Mouse (Mus musculus) natural killer cell, adult 2 months (primary cell): ENCODE data around the gene Rbbp6.

Experiments
- DNase-seq, 2 experiments: peaks; one replicate each; pipeline ENCODE4 v3.0.0; 2022; ENCODE audit warnings: low spot score in 2 of 2

Gene Rbbp6

DNA sequence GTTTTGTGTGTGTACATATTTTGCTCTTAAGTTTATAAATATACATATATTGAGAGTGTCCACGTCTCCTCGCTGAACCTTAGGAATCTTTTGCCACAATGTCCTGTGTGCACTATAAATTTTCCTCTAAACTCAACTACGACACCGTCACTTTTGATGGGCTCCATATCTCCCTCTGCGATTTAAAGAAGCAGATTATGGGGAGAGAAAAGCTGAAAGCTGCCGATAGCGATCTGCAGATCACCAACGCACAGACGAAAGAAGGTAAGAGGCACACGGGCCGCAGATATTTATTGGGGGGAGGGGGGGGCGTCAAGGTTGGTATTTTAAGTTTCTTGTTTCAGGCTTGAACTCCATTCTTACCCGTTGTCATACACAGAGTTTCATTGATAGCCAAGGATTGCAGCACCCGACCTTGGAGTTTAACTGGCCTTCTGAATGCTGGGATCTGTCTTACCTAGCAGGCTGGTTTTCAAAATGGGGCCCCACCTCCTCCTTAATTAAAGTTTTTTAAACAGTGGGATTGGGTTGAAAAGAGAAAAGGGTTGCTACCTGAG is 5.5 kb downstream of the Rbbp6 start:
- no peak for DNase-seq

- no peak for DNase-seq
Observed at GRCm38 (mm10) chr7:122972006-122972689, 6.7 kb downstream of the Rbbp6 start.

DNA sequence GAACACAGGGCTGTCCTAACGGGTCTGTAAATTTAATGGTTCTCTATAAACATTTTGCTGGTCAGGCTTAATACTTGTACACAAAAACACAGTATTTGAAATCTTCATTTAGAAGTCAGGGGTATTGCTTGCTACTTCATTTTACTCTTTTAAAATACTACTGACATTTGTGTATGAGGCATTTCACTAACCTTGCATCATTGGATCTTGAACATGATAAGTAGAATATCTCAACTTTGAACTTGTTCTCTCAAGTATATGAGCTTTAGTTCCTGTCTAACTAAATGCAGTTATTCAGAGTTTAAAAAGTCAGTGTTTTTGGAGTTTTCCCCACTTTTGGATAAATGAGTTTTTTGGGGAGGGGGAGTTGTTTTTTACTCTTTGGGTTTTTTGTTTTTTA is 14.0 kb downstream of the Rbbp6 start:
- DNase-seq = no peak

GRCm38 (mm10) chr7:122998189-122998588 is 32.7 kb downstream of the Rbbp6 start:
- DNase-seq = no peak

- no peak for DNase-seq
Observed at GRCm38 (mm10) chr7:122999871-123000396, 34.4 kb downstream of the Rbbp6 start.

DNA sequence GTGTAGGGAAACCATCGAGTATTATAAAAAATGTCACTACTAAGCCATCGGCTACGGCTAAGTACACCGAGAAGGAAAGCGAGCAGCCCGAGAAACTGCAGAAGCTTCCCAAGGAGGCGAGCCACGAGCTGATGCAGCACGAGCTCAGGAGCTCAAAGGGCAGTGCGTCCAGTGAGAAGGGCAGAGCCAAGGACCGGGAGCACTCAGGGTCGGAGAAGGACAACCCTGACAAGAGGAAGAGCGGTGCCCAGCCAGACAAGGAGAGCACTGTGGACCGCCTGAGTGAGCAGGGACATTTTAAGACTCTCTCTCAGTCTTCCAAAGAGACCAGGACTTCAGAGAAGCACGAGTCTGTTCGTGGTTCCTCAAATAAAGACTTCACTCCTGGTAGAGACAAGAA is 35.3 kb downstream of the Rbbp6 start:
- DNase-seq = no peak

DNA sequence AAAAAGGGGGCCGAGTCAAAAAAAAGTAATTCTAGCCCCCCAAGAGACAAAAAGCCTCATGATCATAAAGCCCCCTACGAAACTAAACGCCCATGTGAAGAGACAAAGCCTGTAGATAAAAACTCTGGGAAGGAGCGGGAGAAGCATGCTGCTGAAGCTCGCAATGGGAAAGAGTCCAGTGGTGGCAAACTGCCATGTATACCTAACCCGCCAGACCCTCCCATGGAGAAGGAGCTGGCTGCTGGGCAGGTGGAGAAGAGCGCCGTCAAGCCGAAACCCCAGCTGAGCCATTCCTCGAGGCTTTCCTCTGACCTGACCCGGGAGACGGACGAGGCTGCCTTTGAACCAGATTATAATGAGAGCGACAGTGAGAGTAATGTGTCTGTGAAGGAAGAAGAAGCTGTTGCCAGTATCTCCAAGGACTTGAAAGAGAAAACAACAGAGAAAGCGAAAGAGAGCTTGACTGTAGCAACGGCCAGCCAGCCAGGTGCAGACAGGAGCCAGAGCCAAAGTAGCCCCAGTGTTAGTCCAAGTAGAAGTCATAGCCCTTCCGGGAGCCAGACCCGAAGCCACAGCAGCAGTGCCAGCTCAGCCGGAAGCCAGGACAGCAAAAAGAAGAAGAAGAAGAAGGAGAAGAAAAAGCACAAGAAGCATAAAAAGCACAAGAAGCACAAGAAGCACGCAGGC is 36.0 kb downstream of the Rbbp6 start:
- DNase-seq = no peak

DNA sequence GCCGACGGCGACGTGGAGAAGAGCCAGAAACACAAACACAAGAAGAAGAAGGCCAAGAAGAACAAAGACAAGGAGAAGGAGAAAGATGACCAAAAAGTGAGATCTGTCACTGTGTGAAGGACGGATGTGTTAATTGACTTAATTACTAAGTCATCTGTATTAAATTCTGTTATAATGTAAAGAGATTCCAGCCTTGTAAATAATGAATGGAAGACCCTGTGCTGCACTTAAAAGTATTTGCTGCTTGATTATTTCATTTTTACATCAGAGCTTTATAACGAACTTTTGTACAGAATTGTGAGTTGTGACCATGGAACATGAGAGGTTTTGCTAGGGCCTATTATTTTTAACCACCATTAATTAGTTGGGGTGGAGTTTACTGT is 36.5 kb downstream of the Rbbp6 start:
- no peak for DNase-seq

- no peak for DNase-seq
Observed at GRCm38 (mm10) chr7:123003207-123003606, 37.7 kb downstream of the Rbbp6 start.

GRCm38 (mm10) chr7:123004442-123004841 is 39.0 kb downstream of the Rbbp6 start:
- no peak for DNase-seq

DNA sequence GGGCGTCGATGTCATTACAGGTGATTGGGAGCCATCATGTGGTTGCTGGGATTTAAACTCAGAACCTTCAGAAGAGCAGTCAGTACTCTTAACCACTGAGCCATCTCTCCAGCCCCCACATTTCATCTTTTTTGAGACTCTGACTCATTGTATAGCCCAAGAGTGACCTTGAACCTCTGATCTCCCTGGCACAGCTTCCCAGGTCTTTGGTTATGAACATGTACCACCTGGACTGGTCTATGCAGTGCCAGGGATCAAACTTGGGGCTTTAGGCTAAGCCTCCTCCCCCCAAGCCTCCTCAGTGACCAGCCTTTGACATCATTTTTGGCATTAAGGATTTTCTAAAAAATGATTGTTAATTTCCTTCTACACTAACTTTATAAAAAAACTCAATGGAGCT is 40.8 kb downstream of the Rbbp6 start:
- DNase-seq = no peak

GRCm38 (mm10) chr7:123007743-123008142 is 42.3 kb downstream of the Rbbp6 start:
- no peak for DNase-seq

DNA sequence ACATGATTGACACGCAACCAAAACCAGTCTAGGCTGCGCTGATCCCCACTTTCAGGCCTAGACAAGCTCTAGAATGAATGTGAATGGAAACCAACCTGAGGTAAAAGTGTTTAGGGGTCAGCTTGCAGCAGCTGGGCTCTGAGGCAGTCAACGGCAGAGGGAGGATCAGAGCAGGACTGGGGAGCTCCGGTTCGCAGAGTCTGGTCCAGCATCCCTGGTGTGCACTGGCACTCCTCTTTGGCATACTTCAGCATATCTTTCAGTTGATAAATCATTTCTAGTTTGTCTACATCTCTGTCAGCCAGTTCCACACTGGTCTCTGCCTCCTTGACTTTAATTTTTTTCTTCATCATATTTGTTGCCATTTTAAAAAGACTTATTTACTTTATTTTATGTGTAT is 48.0 kb downstream of the Rbbp6 start:
- no peak for DNase-seq

- DNase-seq = no peak
Observed at GRCm38 (mm10) chr7:123014729-123015128, 49.2 kb downstream of the Rbbp6 start.

DNA sequence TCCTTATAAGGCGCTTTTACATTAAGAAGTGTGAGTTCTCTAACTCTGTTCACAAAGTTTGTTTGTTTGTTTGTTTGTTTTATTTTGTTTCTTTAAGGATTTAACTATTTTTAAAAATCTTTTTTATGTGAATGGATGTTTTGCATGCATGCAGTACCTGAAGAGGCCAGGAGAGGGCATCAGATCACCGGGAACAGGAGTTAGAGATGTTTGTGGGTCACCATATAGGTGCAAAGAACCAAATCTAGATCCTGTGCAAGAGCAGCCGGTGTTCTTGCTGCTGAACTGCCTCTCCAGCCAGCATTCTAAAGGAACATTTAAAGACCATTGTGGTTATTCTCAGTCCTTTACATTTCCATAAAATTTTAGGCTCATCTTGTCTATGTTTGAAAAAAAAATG is 52.1 kb downstream of the Rbbp6 start:
- DNase-seq = peak in 1 of 2 experiments; percentile 29

GRCm38 (mm10) chr7:123025123-123025522 is 59.6 kb downstream of the Rbbp6 start:
- peak; percentile 19 to 39 for DNase-seq

DNA sequence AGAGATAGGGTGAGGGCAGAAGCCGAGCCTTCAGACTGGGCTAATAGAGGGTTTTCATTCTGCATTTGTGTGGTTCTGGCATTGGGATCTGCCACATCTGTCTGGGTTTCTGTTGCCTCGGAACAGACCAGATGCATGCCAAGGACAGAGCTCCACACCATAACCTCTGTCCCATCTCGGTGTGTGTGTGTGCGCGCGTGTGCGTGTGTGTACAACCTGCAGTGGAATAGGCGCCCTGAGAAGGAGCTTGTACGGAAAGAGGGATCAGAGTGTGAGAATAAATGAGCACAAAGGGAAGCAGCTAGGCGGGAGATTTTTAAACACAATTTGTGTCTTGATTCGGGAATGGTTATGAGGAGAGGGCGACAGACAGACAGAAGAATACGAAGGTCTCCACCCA is 64.8 kb downstream of the Rbbp6 start:
- no peak for DNase-seq

- DNase-seq = peak; percentile 34 to 59
Observed at GRCm38 (mm10) chr7:123030709-123031181, 65.3 kb downstream of the Rbbp6 start.

DNA sequence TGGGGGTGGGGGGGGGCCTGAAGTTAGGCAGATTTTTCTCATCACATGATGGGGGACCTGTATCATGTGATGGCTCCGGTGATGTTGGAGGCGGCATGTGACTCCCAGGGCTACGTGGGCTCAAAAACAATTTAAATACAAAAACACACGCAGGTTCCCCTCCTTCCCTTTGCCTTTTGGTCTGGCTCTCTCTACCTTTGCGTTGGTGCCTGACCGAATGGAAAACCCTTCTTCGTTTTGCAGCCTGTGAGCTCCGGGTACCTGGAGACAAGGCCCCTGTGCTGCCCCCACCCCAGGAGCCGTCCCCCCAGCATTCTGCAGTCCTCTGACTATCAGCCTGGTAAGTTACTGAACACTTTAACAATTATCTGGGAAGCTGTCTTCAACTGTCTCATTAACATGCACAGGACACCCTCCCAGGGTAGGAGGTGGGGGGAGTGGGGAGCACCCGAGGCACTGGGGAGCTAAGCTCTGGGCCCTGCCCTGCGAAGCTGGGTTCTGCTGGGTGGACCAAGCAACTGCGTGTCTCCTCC is 65.8 kb downstream of the Rbbp6 start:
- peak; percentile 7 to 40 for DNase-seq

DNA sequence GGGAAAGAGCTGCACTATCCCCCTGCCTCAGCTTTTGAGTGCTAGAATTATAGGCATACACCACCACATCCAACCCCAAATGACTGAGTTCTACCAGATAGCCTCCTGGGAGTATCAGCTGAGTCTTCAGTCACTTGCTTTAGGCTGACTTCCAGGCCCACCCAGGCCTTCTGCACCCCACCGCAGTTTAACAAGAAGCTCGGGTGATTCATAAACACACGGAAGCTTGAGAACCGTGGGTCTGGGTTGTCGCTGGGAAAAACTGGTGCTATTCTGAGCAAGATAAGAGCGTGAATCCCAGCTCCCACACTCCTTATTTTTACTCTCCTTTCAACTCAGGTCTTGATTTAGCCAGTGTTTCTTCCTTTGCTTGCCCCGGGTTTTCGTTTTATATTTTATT is 69.8 kb downstream of the Rbbp6 start:
- DNase-seq = no peak

- DNase-seq = no peak
Observed at GRCm38 (mm10) chr7:123039302-123039701, 73.8 kb downstream of the Rbbp6 start.

DNA sequence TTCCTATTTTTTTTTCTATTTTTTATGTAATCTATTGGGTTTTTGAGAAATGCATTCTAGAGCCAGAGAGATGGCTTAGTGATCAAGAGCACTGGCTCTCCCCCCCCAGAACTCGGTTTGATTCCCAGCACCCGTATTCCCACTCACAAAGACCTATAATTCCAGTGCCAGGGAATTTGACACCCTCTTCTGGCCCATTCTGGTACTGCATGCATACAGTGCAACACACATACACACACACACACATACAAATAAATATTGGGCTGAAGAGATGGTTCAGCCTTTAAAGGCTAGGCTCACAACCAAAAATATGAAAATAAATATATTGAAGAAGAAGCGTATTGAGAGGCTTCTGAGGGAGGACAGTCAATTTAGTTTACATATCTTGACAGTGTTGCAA is 79.7 kb downstream of the Rbbp6 start:
- DNase-seq = no peak
